Mouse (Mus musculus) 416B (cell line): ENCODE results near the gene Olfr1414.
A peak's percentile ranks its signal among the peaks of the same experiment; 100 is the strongest.
"Not testable (repeated sequence)": the region's sequence is repeated elsewhere in the genome, so short reads cannot be mapped to it uniquely, and the experiment has no call there.

Source experiments
- DNase-seq: peaks from one replicate; pipeline ENCODE4 v3.0.0; 2011; ENCODE audit warnings: low read depth

The Olfr1414 gene

GRCm38 (mm10) chr1:92518561-92518960 lies at the start of gene Olfr1414:
Olfr1414 (minus strand) TSS chr1:92518661.
- DNase-seq = no peak

GRCm38 (mm10) chr1:92545929-92546328 lies 27.5 kb upstream of the Olfr1414 start:
- no peak for DNase-seq

- no peak for DNase-seq
Observed at GRCm38 (mm10) chr1:92539071-92539470, 20.6 kb upstream of the Olfr1414 start.

GRCm38 (mm10) chr1:92536972-92537371 lies 18.5 kb upstream of the Olfr1414 start:
- DNase-seq = peak; percentile 26

GRCm38 (mm10) chr1:92523764-92524163 lies 5.3 kb upstream of the Olfr1414 start:
- no peak for DNase-seq

GRCm38 (mm10) chr1:92521376-92521775 lies 2.9 kb upstream of the Olfr1414 start:
- peak; percentile 28 for DNase-seq

GRCm38 (mm10) chr1:92519046-92519445 lies 585 bp upstream of the Olfr1414 start:
- no peak for DNase-seq

- peak; percentile 24 for DNase-seq
Observed at GRCm38 (mm10) chr1:92515390-92515789, 3.1 kb downstream of the Olfr1414 start.

GRCm38 (mm10) chr1:92511646-92512045 lies 6.8 kb downstream of the Olfr1414 start:
- DNase-seq = not testable (repeated sequence)

- DNase-seq = no peak
Observed at GRCm38 (mm10) chr1:92496001-92496400, 22.5 kb downstream of the Olfr1414 start, which contains the start of gene Olfr1415. Olfr1415 (minus strand) TSS chr1:92496101.

GRCm38 (mm10) chr1:92485013-92485412 lies 33.4 kb downstream of the Olfr1414 start, which contains the start of gene Olfr1416:
Olfr1416 (minus strand) TSS chr1:92485113.
- no peak for DNase-seq

GRCm38 (mm10) chr1:92474066-92474578 lies 44.3 kb downstream of the Olfr1414 start:
- DNase-seq = no peak

- DNase-seq = peak; percentile 95
Observed at GRCm38 (mm10) chr1:92473165-92474041, 45.1 kb downstream of the Olfr1414 start, which contains the start of gene Ndufa10. Ndufa10 (minus strand) TSS chr1:92473860.

- DNase-seq = peak; percentile 60
Observed at GRCm38 (mm10) chr1:92468891-92469290, 49.6 kb downstream of the Olfr1414 start.

- no peak for DNase-seq
Observed at GRCm38 (mm10) chr1:92458416-92458815, 60.0 kb downstream of the Olfr1414 start.

GRCm38 (mm10) chr1:92457758-92458157 lies 60.7 kb downstream of the Olfr1414 start:
- DNase-seq = no peak
